10 mouse cellular contexts compared by ENCODE assay signal in the genomic region with DNA sequence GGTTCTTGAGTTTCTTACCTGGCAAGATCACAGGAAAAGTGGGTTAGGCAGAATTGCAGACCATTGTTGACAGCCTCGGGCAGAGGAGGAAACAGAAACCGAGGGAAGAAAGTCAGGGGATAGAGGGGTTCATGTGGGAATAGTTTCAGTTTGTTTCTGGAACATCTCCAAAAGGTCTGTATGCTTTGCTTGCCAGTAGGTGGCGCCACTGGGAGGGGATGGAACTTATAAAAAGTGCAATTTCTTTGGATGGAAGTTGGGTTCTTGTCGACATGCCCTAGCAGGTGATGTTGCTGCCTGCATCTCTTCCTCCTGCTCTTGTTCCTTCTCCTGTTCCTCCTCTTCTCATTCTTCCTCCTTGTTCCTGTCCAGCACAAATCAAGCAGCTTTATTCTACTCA.
DNase-seq lines count a peak whose midpoint lies in the region; ATAC-seq and TF ChIP-seq lines count a peak whose summit lies in the region.
"Had no signal": no experiment of that assay in that cellular context is flagged by ENCODE, and none has a peak within 500 bp of the region (broad histone marks: within the 10 kb centered on the region; RNA-seq: fewer than 3 reads in every experiment).

No protein-coding gene starts in this region.

- 57% methylated on average over 4 of the region's 4 CpGs for WGBS in neural tube, embryonic 15.5 days
- 35% methylated on average over 4 of the region's 4 CpGs for WGBS in lung, postnatal 0 days

- no peak overlapping the region for H3K9ac ChIP-seq in neural tube, embryonic 15.5 days (replicated peaks)
- H3K9ac ChIP-seq in lung, postnatal 0 days (replicated peaks; ENCODE audit: low read depth), result no peak overlapping the region

- H3K4me3 ChIP-seq in neural tube, embryonic 15.5 days (replicated peaks), result no peak overlapping the region
- H3K4me3 ChIP-seq in lung, postnatal 0 days (ENCODE audit: low read depth, low read length), result no peak overlapping the region

- TF ChIP-seq EP300 in lung, postnatal 0 days (IDR thresholded peaks at IDR 0.05), result no peak

- peak; percentile 62 for TF ChIP-seq CTCF in lung, postnatal 0 days (IDR thresholded peaks at IDR 0.05)

- DNase-seq in embryo, embryonic 11 days, result peak; percentile 37
- DNase-seq in embryo, embryonic 10.5 days (ENCODE audit: low spot score), result no peak
- DNase-seq in neural tube, embryonic 10.5 days (ENCODE audit: extremely low spot score, low spot score), result peak; percentile 26
- DNase-seq in adrenal gland, postnatal 36 days, result peak; percentile 39 to 44
- DNase-seq in lung, postnatal 0 days (ENCODE audit: low spot score), result peak; percentile 21
- DNase-seq in yolk sac, embryonic 10.5 days (ENCODE audit: low spot score), result no peak
- DNase-seq in T-cell, adult 2 months (ENCODE audit: low spot score), result no peak
- DNase-seq: right cerebral cortex, adult 18-20 months had no signal

- no peaks in the 10 kb centered on the region for H3K4me1 ChIP-seq in neural tube, embryonic 15.5 days
- H3K4me1 ChIP-seq in lung, postnatal 0 days (ENCODE audit: insufficient read depth, low read depth, low read length), result 0 out of 2 replicates have a peak, but pooled peaks cover 2% of the 10 kb centered on the region

- no peak overlapping the region for H3K27ac ChIP-seq in neural tube, embryonic 15.5 days (replicated peaks)
- H3K27ac ChIP-seq in lung, postnatal 0 days (ENCODE audit: low read length), result no peak overlapping the region

- ATAC-seq in neural tube, embryonic 15.5 days (ENCODE audit: low FRiP score), result no peak
- no peak for ATAC-seq in lung, postnatal 0 days
- ATAC-seq: forebrain, embryonic 14.5 days had no signal

- H3K27me3 ChIP-seq in neural tube, embryonic 15.5 days (replicated peaks), result no peaks in the 10 kb centered on the region
- H3K27me3 ChIP-seq in lung, postnatal 0 days (replicated peaks; ENCODE audit: insufficient read depth, low read length), result no peaks in the 10 kb centered on the region

- no peaks in the 10 kb centered on the region for H3K36me3 ChIP-seq in neural tube, embryonic 15.5 days
- no peaks in the 10 kb centered on the region for H3K36me3 ChIP-seq in lung, postnatal 0 days (ENCODE audit: insufficient read depth, low read length)

- no peaks in the 10 kb centered on the region for H3K9me3 ChIP-seq in neural tube, embryonic 15.5 days (replicated peaks)
- no peaks in the 10 kb centered on the region for H3K9me3 ChIP-seq in lung, postnatal 0 days (ENCODE audit: low read length)

- H3K4me2 ChIP-seq in neural tube, embryonic 15.5 days, result no peak overlapping the region
- no peak overlapping the region for H3K4me2 ChIP-seq in lung, postnatal 0 days (replicated peaks; ENCODE audit: low read depth, low read length)

Comparison
In these comparisons a context has a peak if more than half of its experiments do, and no peak if none do; other contexts are left out.
1. DNase-seq: peak in embryo, embryonic 11 days (single experiment), neural tube, embryonic 10.5 days (single experiment), adrenal gland, postnatal 36 days (2 of 2) and lung, postnatal 0 days (single experiment); none in embryo, embryonic 10.5 days (single experiment), yolk sac, embryonic 10.5 days (single experiment) and T-cell, adult 2 months (single experiment).